Mouse (Mus musculus): ENCODE measurements around the gene Mgme1. TPM values are rescaled to one million over a fixed set of nuclear protein-coding genes. Genes with fewer than 3 reads are reported as not detected.

Gene Mgme1
- 10 to 100 TPM; 16.5 to 17.1 TPM for total RNA-seq (2021)
- long read RNA-seq, experiment 1, transcript Mgme1-203 (5 exons, 2,308 nt): minor isoform, 5 of 28 reads
- long read RNA-seq, experiment 1, transcript Mgme1-201 (5 exons, 2,840 nt): major isoform, 11 of 28 reads
- long read RNA-seq, experiment 1, partial matches to known transcripts: 2 of 28 reads
- long read RNA-seq, experiment 1, other reads (novel, unspliced or antisense): 10 of 28 reads
- long read RNA-seq, experiment 2, transcript Mgme1-201 (5 exons, 2,840 nt): major isoform, 28 of 70 reads
- long read RNA-seq, experiment 2, transcript Mgme1-203 (5 exons, 2,308 nt): minor isoform, 14 of 70 reads
- long read RNA-seq, experiment 2, partial matches to known transcripts: 10 of 70 reads
- long read RNA-seq, experiment 2, other reads (novel, unspliced or antisense): 18 of 70 reads

- DNase-seq (ENCODE audit: low spot score in 2 of 2): peak; percentile 81 to 88
Observed at GRCm38 (mm10) chr2:144270507-144271420, at the start of gene Mgme1, which contains the start of gene Snx5. Gene Mgme1, plus strand, starts transcription at chr2:144270663. Gene Snx5, minus strand, starts transcription at chr2:144270906.

DNA sequence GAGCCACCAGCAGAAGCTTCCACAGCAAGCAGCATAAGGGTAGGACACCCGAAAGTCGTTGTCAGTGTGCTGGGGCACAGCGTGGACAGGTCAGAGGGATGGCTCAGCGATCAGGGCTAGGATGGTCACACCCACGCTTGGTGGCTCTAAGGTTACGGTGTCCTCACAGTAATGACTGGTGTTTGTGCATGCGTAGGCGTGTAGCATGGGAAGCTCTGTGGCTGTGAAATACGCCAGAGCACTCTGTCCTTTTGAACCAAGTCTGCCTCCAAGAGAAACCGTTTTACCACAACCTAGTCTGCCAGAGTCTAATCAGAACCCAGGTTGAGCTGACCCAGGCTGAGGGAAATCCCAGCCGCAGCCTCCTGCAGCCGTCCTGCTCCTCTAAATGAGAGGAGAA lies 46.1 kb upstream of the Mgme1 start:
- no peak for DNase-seq (ENCODE audit: low spot score in 2 of 2)

GRCm38 (mm10) chr2:144226906-144227586 lies 43.4 kb upstream of the Mgme1 start:
- DNase-seq (ENCODE audit: low spot score in 2 of 2): no peak

GRCm38 (mm10) chr2:144228521-144229346 lies 41.7 kb upstream of the Mgme1 start:
- no peak for DNase-seq (ENCODE audit: low spot score in 2 of 2)

- no peak for DNase-seq (ENCODE audit: low spot score in 2 of 2)
Observed at GRCm38 (mm10) chr2:144229647-144230046, 40.8 kb upstream of the Mgme1 start.

DNA sequence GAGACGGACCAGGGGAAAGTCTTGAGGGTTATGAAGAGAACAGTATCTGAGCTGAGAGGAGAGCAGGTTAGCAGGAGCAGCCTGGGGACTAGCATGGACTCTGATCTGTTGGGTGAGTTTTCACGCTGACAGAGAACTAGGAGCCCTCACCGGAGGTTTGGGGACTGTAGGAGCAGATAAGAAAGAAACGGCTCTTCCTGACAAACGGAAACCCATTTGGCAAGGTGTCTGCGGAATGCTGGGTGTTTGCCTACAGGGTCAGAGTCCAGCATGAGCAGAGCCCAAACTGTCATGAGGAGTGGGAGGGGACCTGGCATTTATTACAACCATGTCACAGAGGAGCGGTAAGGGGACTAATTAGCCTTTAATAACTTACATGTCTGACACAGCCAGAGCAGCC lies 40.0 kb upstream of the Mgme1 start:
- DNase-seq (ENCODE audit: low spot score in 2 of 2): no peak

DNA sequence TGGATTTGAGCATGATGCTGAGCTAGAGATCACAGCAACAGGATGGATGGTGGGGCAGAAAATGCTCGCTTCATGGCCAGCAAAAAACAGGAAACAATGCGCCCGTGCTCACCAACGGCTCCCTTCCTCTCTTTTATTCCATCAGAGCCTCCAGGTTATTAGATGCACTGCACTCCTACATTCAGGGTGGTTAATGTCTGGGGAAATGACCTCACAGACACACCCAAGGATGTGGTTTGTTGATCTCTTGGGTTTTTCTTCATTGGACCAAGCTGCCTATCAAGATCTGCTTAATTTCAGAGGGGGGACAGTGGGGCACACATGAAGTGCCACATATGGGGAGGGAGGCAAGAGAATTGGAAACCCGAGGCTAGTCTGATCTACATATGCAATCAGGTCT lies 39.3 kb upstream of the Mgme1 start:
- DNase-seq (ENCODE audit: low spot score in 2 of 2): no peak

GRCm38 (mm10) chr2:144233534-144233933 lies 36.9 kb upstream of the Mgme1 start:
- DNase-seq (ENCODE audit: low spot score in 2 of 2): no peak

- no peak for DNase-seq (ENCODE audit: low spot score in 2 of 2)
Observed at GRCm38 (mm10) chr2:144235776-144236175, 34.7 kb upstream of the Mgme1 start.

DNA sequence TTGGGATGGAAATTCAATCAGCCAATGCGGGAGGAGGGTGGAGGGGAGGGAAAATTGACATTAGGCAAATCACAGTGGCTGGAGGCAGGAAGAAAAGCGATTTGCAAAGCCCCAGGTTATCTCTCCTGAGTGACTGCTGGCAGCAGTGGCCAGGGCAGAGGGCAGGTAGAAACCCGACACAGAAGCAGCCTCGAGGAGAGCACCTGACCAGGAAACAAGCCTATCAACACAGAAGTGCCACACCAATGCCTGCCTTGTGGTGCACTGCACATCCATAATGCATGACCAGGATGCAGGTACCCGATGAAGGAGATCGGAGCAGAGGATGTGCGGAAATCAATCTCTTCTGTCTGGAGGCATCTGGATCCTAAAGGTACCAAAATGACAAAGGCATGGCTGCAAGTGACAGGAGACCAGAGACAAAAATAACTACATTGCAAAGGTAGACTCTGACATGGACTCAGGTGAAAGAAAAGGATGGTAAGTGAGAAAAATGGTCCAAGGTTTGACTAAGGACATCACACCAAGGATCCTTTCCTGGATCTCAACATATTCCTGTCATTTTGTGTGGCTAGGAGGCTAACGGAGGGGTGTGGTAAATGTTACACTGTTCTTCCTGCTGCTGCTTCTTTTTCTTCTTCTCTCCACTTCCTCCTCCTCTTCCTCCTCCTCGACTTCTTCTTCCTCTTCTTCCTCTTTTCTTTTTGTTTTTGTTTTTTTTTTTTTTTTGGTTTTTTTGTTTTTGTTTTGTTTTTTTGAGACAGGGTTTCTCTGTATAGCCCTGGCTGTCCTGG lies 33.5 kb upstream of the Mgme1 start:
- DNase-seq (ENCODE audit: low spot score in 2 of 2): no peak

DNA sequence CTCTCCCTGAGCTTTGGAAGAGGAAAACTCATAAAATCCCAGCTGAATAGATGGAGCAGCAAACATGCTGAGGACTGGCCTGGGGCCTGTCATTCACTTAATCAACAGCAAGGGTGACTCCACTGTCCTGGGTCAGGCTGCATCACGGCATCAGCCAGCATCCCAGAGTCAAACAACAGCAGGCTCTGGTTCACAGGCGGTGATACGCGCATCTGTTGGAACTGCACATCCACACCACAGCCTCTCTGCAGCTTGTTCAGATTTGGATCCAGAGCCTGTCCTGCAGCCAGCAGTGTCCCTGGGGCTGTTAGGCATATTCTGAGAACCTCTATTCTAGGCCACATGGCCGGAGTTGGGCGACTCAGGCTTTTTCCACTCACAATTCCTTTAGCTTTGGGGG lies 32.1 kb upstream of the Mgme1 start:
- no peak for DNase-seq (ENCODE audit: low spot score in 2 of 2)

GRCm38 (mm10) chr2:144239318-144239717 lies 31.1 kb upstream of the Mgme1 start:
- no peak for DNase-seq (ENCODE audit: low spot score in 2 of 2)

- no peak for DNase-seq (ENCODE audit: low spot score in 2 of 2)
Observed at GRCm38 (mm10) chr2:144240095-144240899, 30.2 kb upstream of the Mgme1 start.

DNA sequence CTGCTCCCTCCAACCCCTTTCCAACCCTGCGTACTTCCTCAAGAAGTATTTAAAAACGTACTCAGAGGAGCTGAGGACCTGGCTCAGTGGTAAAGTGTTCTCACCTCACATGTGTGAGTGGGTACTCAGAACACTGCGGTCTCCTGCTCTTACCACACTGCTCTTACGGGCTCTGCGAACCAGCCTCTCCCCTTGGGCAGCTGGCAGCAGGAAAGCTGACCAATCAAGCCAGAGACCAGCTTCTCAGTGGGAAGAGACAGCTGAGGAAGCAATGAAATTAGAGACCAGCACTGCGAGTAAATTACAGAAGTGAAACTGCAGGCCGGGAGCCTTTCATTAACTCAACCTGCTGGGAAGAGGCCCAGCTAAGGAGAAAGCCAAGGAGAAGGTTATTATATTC lies 25.0 kb upstream of the Mgme1 start:
- no peak for DNase-seq (ENCODE audit: low spot score in 2 of 2)

GRCm38 (mm10) chr2:144246270-144246669 lies 24.2 kb upstream of the Mgme1 start:
- DNase-seq (ENCODE audit: low spot score in 2 of 2): no peak

DNA sequence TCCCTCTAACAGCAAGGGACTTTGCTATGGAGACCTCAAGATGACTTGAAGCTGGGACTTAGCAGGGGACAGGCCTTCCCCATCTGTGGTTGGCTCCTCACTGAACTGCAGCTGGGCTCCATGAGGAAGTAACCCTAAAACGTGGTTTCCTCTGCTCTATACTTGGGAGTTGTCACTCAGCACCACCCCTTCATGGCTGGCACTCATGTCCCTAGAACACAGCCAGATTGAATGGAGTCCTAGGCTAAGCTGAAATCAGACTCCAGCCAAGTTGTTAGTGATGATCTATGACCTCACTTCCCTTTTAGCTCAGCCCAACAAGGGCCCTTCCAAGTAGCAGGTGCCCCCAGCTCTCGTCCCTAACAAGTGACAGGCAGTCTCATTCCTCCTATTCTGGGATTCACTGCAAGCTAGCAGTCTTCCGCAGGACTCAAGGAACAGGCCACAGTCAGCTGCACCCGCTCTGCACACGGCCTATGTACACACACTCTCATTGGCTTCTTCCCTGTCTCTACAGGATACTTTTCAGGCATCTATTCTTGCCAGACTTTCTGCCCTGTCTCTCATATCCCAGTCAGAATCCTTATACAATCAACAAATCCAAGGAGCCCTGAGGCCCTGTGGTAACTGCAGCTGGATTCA lies 23.0 kb upstream of the Mgme1 start:
- no peak for DNase-seq (ENCODE audit: low spot score in 2 of 2)

DNA sequence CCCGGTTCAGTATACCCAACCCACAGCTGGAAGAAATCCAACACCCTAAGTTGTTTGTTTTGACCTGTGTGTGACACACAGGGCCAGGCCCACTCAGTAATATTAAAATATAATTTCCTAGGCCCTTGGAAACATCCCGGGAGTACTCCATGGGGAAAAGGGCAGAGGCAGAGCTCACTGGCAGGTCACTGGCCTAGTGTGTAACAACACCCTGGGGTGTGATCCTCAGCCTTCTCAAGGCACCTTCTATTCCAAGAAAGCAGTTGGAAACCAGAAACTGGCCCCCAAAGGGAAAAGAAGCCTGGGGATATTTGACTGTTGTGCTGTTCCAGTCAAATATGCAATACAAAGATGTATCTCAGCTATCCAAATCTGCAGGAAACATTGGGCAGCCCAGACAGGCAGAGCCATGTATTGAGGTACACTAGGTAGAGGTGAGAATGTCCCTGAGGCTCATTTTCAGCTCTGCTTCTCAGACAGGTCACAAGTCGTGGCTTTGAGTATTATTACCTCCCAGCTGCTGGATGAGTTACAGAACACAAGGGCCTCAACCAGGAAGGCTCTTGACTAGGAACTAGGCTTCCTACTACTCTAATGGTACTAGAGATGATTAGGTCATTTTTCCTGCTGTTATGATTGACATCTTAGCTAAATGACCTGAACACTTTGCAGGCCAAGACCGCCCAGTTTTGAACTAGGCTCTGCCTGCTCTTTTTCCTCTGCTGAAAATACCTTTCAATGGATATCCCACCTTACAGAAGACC lies 21.7 kb upstream of the Mgme1 start:
- DNase-seq (ENCODE audit: low spot score in 2 of 2): no peak

GRCm38 (mm10) chr2:144250111-144250510 lies 20.4 kb upstream of the Mgme1 start:
- DNase-seq (ENCODE audit: low spot score in 2 of 2): no peak
